Mouse (Mus musculus): Measurements from ENCODE around the gene Serp2.

GRCm38 (mm10) chr14:76515620-76516019, 41.1 kb downstream of the Serp2 start:
- no peak for TF ChIP-seq CTCF (IDR thresholded peaks at IDR 0.05)
- TF ChIP-seq EP300 (IDR thresholded peaks at IDR 0.05; ENCODE audit: insufficient read depth, low read depth, low read length) = no peak
